Mouse (Mus musculus) naive thymus-derived CD4-positive, alpha-beta T cell, adult 5 months (primary cell): ENCODE data around the gene Nutf2-ps1. TPM values are rescaled to one million over a fixed set of nuclear protein-coding genes. Genes with fewer than 3 reads are reported as not detected.

ENCODE experiments used
- polyA plus RNA-seq: library from polyadenylated mRNA; unstranded; fragments of 100-300 nt; shearing (Covaris generic); gene quantifications from one replicate; pipeline ENCODE4 v1.2.1, GENCODE M21; 2017

Gene Nutf2-ps1
- polyA plus RNA-seq = 123 TPM

DNA sequence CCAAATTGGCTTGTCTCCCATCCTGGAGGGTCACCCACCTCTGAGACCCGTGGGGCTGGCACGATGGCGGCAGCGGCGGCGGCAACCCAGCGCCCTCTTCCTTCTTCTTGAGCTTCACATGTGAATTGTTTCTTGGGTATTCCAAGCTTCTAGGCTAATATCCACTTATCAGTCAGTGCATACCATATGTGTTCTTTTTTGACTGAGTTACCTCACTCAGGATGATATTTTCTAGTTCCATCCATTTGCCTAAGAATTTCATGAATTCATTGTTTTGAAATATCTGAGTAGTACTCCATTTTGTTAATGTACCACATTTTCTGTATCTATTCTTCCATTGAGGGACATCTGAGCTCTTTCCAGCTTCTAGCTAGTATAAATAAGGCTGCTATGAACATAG is at the start of gene Nutf2-ps1:
Gene Nutf2-ps1, minus strand, starts transcription at position 101 of the 400 bp plus-strand sequence.

GRCm38 (mm10) chr19:53599757-53600539 is 11.1 kb upstream of the Nutf2-ps1 start, which contains the start of gene Smc3:
Gene Smc3, plus strand, starts transcription at chr19:53600398.

Other genes with a start within 250 kb of the Nutf2-ps1 start
- gene Gm10197, start 217.3 kb downstream of the Nutf2-ps1 start, polyA plus RNA-seq = not detected
- 98.3 TPM for gene Smndc1, start 198.5 kb downstream of the Nutf2-ps1 start, polyA plus RNA-seq
- 475 TPM for gene Dusp5, start 60.0 kb downstream of the Nutf2-ps1 start, polyA plus RNA-seq
- gene Smc3, start 11.3 kb upstream of the Nutf2-ps1 start, polyA plus RNA-seq = 71.8 TPM
- gene Rbm20, start 88.2 kb upstream of the Nutf2-ps1 start, polyA plus RNA-seq = 0.11 TPM